ENCODE assay signal across 26 mouse cellular contexts in genomic region chr1:34775870-34776269, GRCm38 (mm10).
"Had no signal": no experiment of that assay in that cellular context is flagged by ENCODE, and none has a peak within 500 bp of the region (broad histone marks: within the 10 kb centered on the region; RNA-seq: fewer than 3 reads in every experiment).

No protein-coding gene starts in this region.

- ATAC-seq: hindbrain, postnatal 0 days; intestine, embryonic 16.5 days; liver, embryonic 12.5 days had no signal

- H3K9ac ChIP-seq: heart, embryonic 12.5 days; hindbrain, embryonic 13.5 days; hindbrain, embryonic 15.5 days; kidney, embryonic 15.5 days; limb, embryonic 13.5 days; limb, embryonic 15.5 days; liver, embryonic 12.5 days; liver, embryonic 14.5 days had no signal

- H3K36me3 ChIP-seq: heart, embryonic 10.5 days; heart, embryonic 12.5 days; hindbrain, embryonic 15.5 days; kidney, embryonic 15.5 days; limb, embryonic 13.5 days; limb, embryonic 15.5 days; liver, embryonic 12.5 days had no signal

- H3K9me3 ChIP-seq: heart, embryonic 10.5 days; hindbrain, embryonic 13.5 days; hindbrain, embryonic 15.5 days; limb, embryonic 13.5 days had no signal

- H3K27ac ChIP-seq: gastrocnemius, adult 2 months; heart, embryonic 10.5 days; hindbrain, embryonic 13.5 days; hindbrain, embryonic 15.5 days; hindbrain, postnatal 0 days; kidney, embryonic 15.5 days; kidney, postnatal 0 days; limb, embryonic 13.5 days; limb, embryonic 15.5 days; liver, embryonic 12.5 days; liver, embryonic 14.5 days had no signal

- H3K27me3 ChIP-seq: heart, embryonic 12.5 days; hindbrain, embryonic 13.5 days; hindbrain, embryonic 15.5 days; kidney, embryonic 15.5 days; limb, embryonic 13.5 days; limb, embryonic 15.5 days; liver, embryonic 12.5 days had no signal

- H3K4me2 ChIP-seq: heart, embryonic 12.5 days; hindbrain, embryonic 13.5 days; hindbrain, embryonic 15.5 days; kidney, embryonic 15.5 days; limb, embryonic 13.5 days; limb, embryonic 15.5 days; liver, embryonic 12.5 days had no signal

- DNase-seq: gastrocnemius, adult 2 months; gastrocnemius, postnatal 10 days; gastrocnemius, postnatal 25 days; heart, adult 18-20 months; heart, postnatal 14 days; heart, postnatal 36 days; kidney, adult 11 months; kidney, adult 2 months; kidney, adult 9 months; kidney, postnatal 14 days; kidney, postnatal 36 days; layer of hippocampus, adult 9-11 months; layer of hippocampus, postnatal 36 days; left cerebral cortex, postnatal 4 days had no signal

- H3K4me1 ChIP-seq: heart, embryonic 10.5 days; heart, embryonic 12.5 days; hindbrain, embryonic 13.5 days; hindbrain, embryonic 15.5 days; kidney, embryonic 15.5 days; limb, embryonic 13.5 days; limb, embryonic 15.5 days; liver, embryonic 12.5 days had no signal

- H3K4me3 ChIP-seq: gastrocnemius, adult 2 months; heart, embryonic 10.5 days; heart, embryonic 12.5 days; hindbrain, embryonic 13.5 days; hindbrain, embryonic 15.5 days; kidney, embryonic 15.5 days; limb, embryonic 13.5 days; limb, embryonic 15.5 days; liver, embryonic 12.5 days had no signal
